Mouse (Mus musculus): ENCODE results near the gene Tmem135.
A peak's percentile ranks its signal among the peaks of the same experiment; 100 is the strongest.

Gene Tmem135

DNA sequence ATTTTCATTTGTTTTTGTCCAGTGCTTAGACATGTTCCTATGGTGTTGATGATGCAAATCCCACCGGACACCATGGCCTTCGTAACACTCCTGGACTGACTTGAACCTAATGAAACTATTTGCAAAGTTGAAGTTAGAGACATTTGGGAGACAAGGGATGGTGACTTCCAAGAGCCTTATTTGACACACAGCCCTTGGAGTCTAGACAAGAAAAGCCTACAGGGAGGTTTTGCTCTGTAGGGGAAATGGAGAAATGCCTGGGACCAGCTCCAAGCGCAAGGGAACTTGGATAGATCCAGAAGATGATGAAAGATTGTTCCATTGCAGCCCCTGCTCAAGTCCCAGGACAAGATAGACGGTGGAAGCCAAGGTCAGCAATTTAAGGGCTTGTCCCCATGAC, 304.3 kb downstream of the Tmem135 start:
- peak; percentile 4 for DNase-seq (ENCODE audit: low spot score)
